ENCODE assay signal across 17 mouse cellular contexts in genomic region chr11:34515301-34515700, GRCm38 (mm10).
A peak's percentile ranks its signal among the peaks of the same experiment; 100 is the strongest.
DNase-seq lines count a peak whose midpoint lies in the region; ATAC-seq and TF ChIP-seq lines count a peak whose summit lies in the region.
"Had no signal": no experiment of that assay in that cellular context is flagged by ENCODE, and none has a peak within 500 bp of the region (broad histone marks: within the 10 kb centered on the region; RNA-seq: fewer than 3 reads in every experiment).

No protein-coding gene starts in this region.

- no peak overlapping the region for H3K9ac ChIP-seq in limb, embryonic 14.5 days (ENCODE audit: low read depth, low read length, severe bottlenecking)
- H3K9ac ChIP-seq: forebrain, postnatal 0 days had no signal

- no peak for TF ChIP-seq POLR2A in limb, embryonic 14.5 days (IDR thresholded peaks at IDR 0.05; ENCODE audit: borderline replicate concordance, extremely low read depth, insufficient read depth, insufficient read length)

- H3K9me3 ChIP-seq in limb, embryonic 14.5 days (ENCODE audit: control insufficient read depth, low read length) = no peaks in the 10 kb centered on the region
- H3K9me3 ChIP-seq in limb, embryonic 10.5 days (replicated peaks) = no peaks in the 10 kb centered on the region

- no peak for ATAC-seq in limb, embryonic 14.5 days (ENCODE audit: low FRiP score, low read depth)
- peak; percentile 99 for ATAC-seq in megakaryocyte-erythroid progenitor cell, adult 5-6 weeks (replicated peaks; ENCODE audit: low FRiP score, low TSS enrichment, poor library complexity, severe bottlenecking)
- ATAC-seq: forebrain, postnatal 0 days had no signal

- whole genome bisulfite sequencing in limb, embryonic 14.5 days = 49% methylated on average over 4 of the region's 4 CpGs
- 56% methylated on average over 4 of the region's 4 CpGs for WGBS in limb, embryonic 10.5 days

- H3K4me3 ChIP-seq in limb, embryonic 14.5 days (replicated peaks; ENCODE audit: low read length) = no peak overlapping the region
- H3K4me3 ChIP-seq in limb, embryonic 10.5 days = no peak overlapping the region
- H3K4me3 ChIP-seq: erythroblast, embryonic 14.5 days had no signal

- no peak overlapping the region for H3K27ac ChIP-seq in limb, embryonic 14.5 days (replicated peaks; ENCODE audit: low read depth, low read length)
- H3K27ac ChIP-seq in limb, embryonic 10.5 days = no peak overlapping the region

- no peaks in the 10 kb centered on the region for H3K36me3 ChIP-seq in limb, embryonic 14.5 days (ENCODE audit: control insufficient read depth, insufficient read depth, low read length)
- H3K36me3 ChIP-seq in limb, embryonic 10.5 days = no peaks in the 10 kb centered on the region

- 0 out of 2 replicates have a peak, but pooled peaks cover 6% of the 10 kb centered on the region for H3K4me1 ChIP-seq in limb, embryonic 14.5 days (ENCODE audit: control insufficient read depth, insufficient read depth, low read length)
- no peaks in the 10 kb centered on the region for H3K4me1 ChIP-seq in limb, embryonic 10.5 days

- H3K4me2 ChIP-seq in limb, embryonic 14.5 days (replicated peaks; ENCODE audit: low read depth, low read length, severe bottlenecking) = no peak overlapping the region
- H3K4me2 ChIP-seq: heart, embryonic 11.5 days had no signal

- DNase-seq in limb, embryonic 14.5 days (ENCODE audit: low spot score) = peak; percentile 12
- DNase-seq in limb, embryonic 10.5 days (ENCODE audit: low spot score) = no peak
- peak; percentile 42 for DNase-seq in c-Kit-positive CD71-positive TER-119-negative erythroid progenitor cells, embryonic 14.5 days (ENCODE audit: low read depth)
- DNase-seq in liver = peak; percentile 7
- no peak for DNase-seq in right cerebral cortex, postnatal 4 days
- no peak for DNase-seq in layer of hippocampus, postnatal 25 days (ENCODE audit: extremely low spot score in 1 of 2, low spot score in 1 of 2)
- DNase-seq: adrenal gland, postnatal 25 days; cerebellum, postnatal 36 days; forebrain, postnatal 0 days; gastrocnemius, postnatal 14 days; kidney, adult 9 months; lung, postnatal 4 days; right cerebral cortex, postnatal 14 days; thymus, adult 18-20 months had no signal

- H3K27me3 ChIP-seq in limb, embryonic 14.5 days (ENCODE audit: control insufficient read depth, insufficient read depth, low read length) = no peaks in the 10 kb centered on the region
- H3K27me3 ChIP-seq in limb, embryonic 10.5 days (ENCODE audit: low read depth, poor library complexity, severe bottlenecking) = no peaks in the 10 kb centered on the region

Comparison
In these comparisons a context has a peak if more than half of its experiments do, and no peak if none do; other contexts are left out.
1. DNase-seq: peak in limb, embryonic 14.5 days (single experiment), c-Kit-positive CD71-positive TER-119-negative erythroid progenitor cells, embryonic 14.5 days (single experiment) and liver (single experiment); none in limb, embryonic 10.5 days (single experiment), right cerebral cortex, postnatal 4 days (single experiment) and layer of hippocampus, postnatal 25 days (0 of 2).